Mouse (Mus musculus) embryonic facial prominence, embryonic 15.5 days (tissue): Measurements from ENCODE around the gene Slc18b1. TPM values are rescaled to one million over a fixed set of nuclear protein-coding genes. Genes with fewer than 3 reads are reported as not detected.
"Not testable (repeated sequence)": the region's sequence is repeated elsewhere in the genome, so short reads cannot be mapped to it uniquely, and the experiment has no call there.

Experiments
- ATAC-seq: fragments of 200-750 bp; cut with Nextera tagmentation; 2 replicates; pipeline ENCODE4 v1.8.0; 2017; ENCODE audit warnings: low read depth, moderate TSS enrichment; ENCODE audit not compliant: insufficient number of reproducible peaks, low FRiP score, low TSS enrichment
- H3K27ac ChIP-seq: fragments of 300-500 bp; sonication (generic); replicated peaks from 2 replicates; pipeline ENCODE4 v1.5.1; 2015; ENCODE audit warnings: mild to moderate bottlenecking, inconsistent platforms
- H3K27me3 ChIP-seq: fragments of 300-500 bp; sonication (generic); 2 replicates; pipeline ENCODE4 v1.6.1; 2015; ENCODE audit warnings: inconsistent platforms
- H3K36me3 ChIP-seq: fragments of 300-500 bp; sonication (generic); 2 replicates; pipeline ENCODE4 v1.6.1; 2015; ENCODE audit warnings: mild to moderate bottlenecking, inconsistent platforms
- H3K4me1 ChIP-seq: fragments of 300-500 bp; sonication (generic); 2 replicates; pipeline ENCODE4 v1.6.1; 2015; ENCODE audit warnings: inconsistent platforms
- H3K4me2 ChIP-seq: fragments of 300-500 bp; sonication (generic); replicated peaks from 2 replicates; pipeline ENCODE4 v1.6.1; 2015; ENCODE audit warnings: mild to moderate bottlenecking, inconsistent platforms
- H3K4me3 ChIP-seq: fragments of 300-500 bp; sonication (generic); replicated peaks from 2 replicates; pipeline ENCODE4 v1.5.1; 2015; ENCODE audit warnings: mild to moderate bottlenecking, inconsistent platforms
- H3K9ac ChIP-seq: fragments of 300-500 bp; sonication (generic); 2 replicates; pipeline ENCODE4 v1.6.1; 2015; ENCODE audit warnings: inconsistent platforms
- H3K9me3 ChIP-seq: fragments of 300-500 bp; sonication (generic); replicated peaks from 2 replicates; pipeline ENCODE4 v1.6.1; 2016; ENCODE audit warnings: inconsistent platforms
- WGBS: fragments of 180-500 bp; shearing (Covaris S2); methylation state at CpG from one replicate; pipeline ENCODE4 v1.1.7; 2015; 5-methylcytosine and 5-hydroxymethylcytosine counted together
- polyA plus RNA-seq: library from polyadenylated mRNA; unstranded; fragments of >200 nt; fragmentation: Nextera tagmentation; extraction: Ambion mirVana; gene quantifications from 2 replicates; pipeline ENCODE4 v1.2.1, GENCODE M21; 2015

The Slc18b1 gene
- polyA plus RNA-seq = 19.2 and 26.8 TPM in 2 replicates

- peaks cover 12% of the 10 kb centered on the region; the same call in 1 of the 2 replicates for H3K4me1 ChIP-seq
- WGBS = 4% methylated on average over 43 of the region's 43 CpGs
- peaks cover 9% of the 10 kb centered on the region; the same call in 1 of the 2 replicates for H3K36me3 ChIP-seq
- peak within 1 kb of the TSS; percentile 65 for H3K4me2 ChIP-seq
- peak within 1 kb of the TSS; percentile 74 for H3K9ac ChIP-seq
- no peak; the same call in 1 of the 2 replicates for ATAC-seq
- no peaks in the 10 kb centered on the region for H3K9me3 ChIP-seq
- H3K4me3 ChIP-seq = peak within 1 kb of the TSS; percentile 71
- H3K27me3 ChIP-seq = no peaks in the 10 kb centered on the region
- H3K27ac ChIP-seq = peak within 1 kb of the TSS; percentile 79
Measured at GRCm38 (mm10) chr10:23796551-23797503, at the start of gene Slc18b1. Gene Slc18b1 (plus strand): TSS chr10:23796986.

GRCm38 (mm10) chr10:23754166-23754565 is 42.6 kb upstream of the Slc18b1 start:
- no peak for ATAC-seq
- H3K36me3 ChIP-seq = no peaks in the 10 kb centered on the region
- H3K27me3 ChIP-seq = no peaks in the 10 kb centered on the region
- no peaks in the 10 kb centered on the region for H3K9me3 ChIP-seq
- no peak overlapping the region for H3K4me2 ChIP-seq
- no peak overlapping the region for H3K9ac ChIP-seq
- 38% methylated on average over 7 of the region's 7 CpGs for WGBS
- H3K4me1 ChIP-seq = 0 out of 2 replicates have a peak, but pooled peaks cover 3% of the 10 kb centered on the region
- peak overlapping the region; percentile 23; the same call in 1 of the 2 replicates for H3K27ac ChIP-seq
- H3K4me3 ChIP-seq = no peak overlapping the region

- Histone ChIP-seq H3K9ac (no peak overlapping the region), H3K27me3 (no peaks in the 10 kb centered on the region), H3K4me2 (no peak overlapping the region), H3K4me1 (no peaks in the 10 kb centered on the region), H3K36me3 (no peaks in the 10 kb centered on the region), H3K4me3 (no peak overlapping the region), H3K27ac (no peak overlapping the region), H3K9me3 (no peaks in the 10 kb centered on the region)
- WGBS = 31% methylated on average over 5 of the region's 5 CpGs
- peak; percentile 73; the same call in 1 of the 2 replicates for ATAC-seq
Measured at GRCm38 (mm10) chr10:23777288-23777945, 19.4 kb upstream of the Slc18b1 start.

GRCm38 (mm10) chr10:23780539-23781275 is 16.1 kb upstream of the Slc18b1 start:
- Histone ChIP-seq H3K36me3 (peaks cover 28% of the 10 kb centered on the region), H3K4me3 (no peak overlapping the region), H3K27me3 (no peaks in the 10 kb centered on the region), H3K9ac (no peak overlapping the region), H3K4me1 (peaks cover 12% of the 10 kb centered on the region), H3K9me3 (no peaks in the 10 kb centered on the region), H3K4me2 (no peak overlapping the region), H3K27ac (no peak overlapping the region)
- 86% methylated on average over 6 of the region's 6 CpGs for WGBS
- ATAC-seq = no peak

GRCm38 (mm10) chr10:23781760-23782735 is 14.7 kb upstream of the Slc18b1 start:
- WGBS = 78% methylated on average over 11 of the region's 11 CpGs

GRCm38 (mm10) chr10:23782855-23783492 is 13.8 kb upstream of the Slc18b1 start:
- Histone ChIP-seq H3K4me1 (peaks cover 18% of the 10 kb centered on the region), H3K27me3 (no peaks in the 10 kb centered on the region), H3K4me2 (no peak overlapping the region), H3K4me3 (no peak overlapping the region), H3K36me3 (peaks cover 31% of the 10 kb centered on the region), H3K27ac (no peak overlapping the region), H3K9ac (no peak overlapping the region), H3K9me3 (no peaks in the 10 kb centered on the region)
- WGBS = 35% methylated on average over 2 of the region's 2 CpGs
- ATAC-seq = no peak

More at GRCm38 (mm10) chr10:23781760-23782735, 14.7 kb upstream of the Slc18b1 start:
- Histone ChIP-seq H3K27ac (no peak overlapping the region), H3K4me2 (no peak overlapping the region), H3K4me1 (peaks cover 18% of the 10 kb centered on the region), H3K9ac (no peak overlapping the region), H3K27me3 (no peaks in the 10 kb centered on the region), H3K9me3 (no peaks in the 10 kb centered on the region), H3K4me3 (no peak overlapping the region), H3K36me3 (peaks cover 31% of the 10 kb centered on the region)
- ATAC-seq = no peak

- Histone ChIP-seq H3K9ac (no peak overlapping the region), H3K4me1 (peaks cover 23% of the 10 kb centered on the region), H3K27me3 (no peaks in the 10 kb centered on the region), H3K27ac (no peak overlapping the region), H3K36me3 (peaks cover 31% of the 10 kb centered on the region), H3K4me3 (no peak overlapping the region), H3K9me3 (no peaks in the 10 kb centered on the region), H3K4me2 (no peak overlapping the region)
- 28% methylated on average over 2 of the region's 2 CpGs for WGBS
- no peak for ATAC-seq
Measured at GRCm38 (mm10) chr10:23783493-23783884, 13.3 kb upstream of the Slc18b1 start.

- no peak for ATAC-seq
- H3K27ac ChIP-seq = 0 out of 2 replicates have a peak overlapping the region, but pooled peaks have one; percentile 3
- H3K4me3 ChIP-seq = no peak overlapping the region
- H3K9ac ChIP-seq = no peak overlapping the region
- no peak overlapping the region for H3K4me2 ChIP-seq
- H3K4me1 ChIP-seq = peaks cover 29% of the 10 kb centered on the region
- peaks cover 31% of the 10 kb centered on the region for H3K36me3 ChIP-seq
- no peaks in the 10 kb centered on the region for H3K9me3 ChIP-seq
- WGBS = 41% methylated on average over 2 of the region's 2 CpGs
- H3K27me3 ChIP-seq = no peaks in the 10 kb centered on the region
Measured at GRCm38 (mm10) chr10:23784121-23784520, 12.7 kb upstream of the Slc18b1 start.

- Histone ChIP-seq H3K27ac (0 out of 2 replicates have a peak overlapping the region, but pooled peaks have one; percentile 75), H3K4me1 (peaks cover 29% of the 10 kb centered on the region), H3K36me3 (peaks cover 31% of the 10 kb centered on the region), H3K4me3 (peak overlapping the region; percentile 89), H3K4me2 (peak overlapping the region; percentile 74), H3K9ac (peak overlapping the region; percentile 98)
- H3K9me3 ChIP-seq, H3K27me3 ChIP-seq, ATAC-seq: not testable (repeated sequence)
- 37% methylated on average over 7 of the region's 7 CpGs for WGBS
Measured at GRCm38 (mm10) chr10:23785599-23785998, 11.2 kb upstream of the Slc18b1 start.
